Mouse (Mus musculus): ENCODE measurements around the gene Fggy. TPM values are rescaled to one million over a fixed set of nuclear protein-coding genes. Genes with fewer than 3 reads are reported as not detected.

Fggy gene
- polyA plus RNA-seq, 1 experiment from 2014 or later, result 9.1 TPM

DNA sequence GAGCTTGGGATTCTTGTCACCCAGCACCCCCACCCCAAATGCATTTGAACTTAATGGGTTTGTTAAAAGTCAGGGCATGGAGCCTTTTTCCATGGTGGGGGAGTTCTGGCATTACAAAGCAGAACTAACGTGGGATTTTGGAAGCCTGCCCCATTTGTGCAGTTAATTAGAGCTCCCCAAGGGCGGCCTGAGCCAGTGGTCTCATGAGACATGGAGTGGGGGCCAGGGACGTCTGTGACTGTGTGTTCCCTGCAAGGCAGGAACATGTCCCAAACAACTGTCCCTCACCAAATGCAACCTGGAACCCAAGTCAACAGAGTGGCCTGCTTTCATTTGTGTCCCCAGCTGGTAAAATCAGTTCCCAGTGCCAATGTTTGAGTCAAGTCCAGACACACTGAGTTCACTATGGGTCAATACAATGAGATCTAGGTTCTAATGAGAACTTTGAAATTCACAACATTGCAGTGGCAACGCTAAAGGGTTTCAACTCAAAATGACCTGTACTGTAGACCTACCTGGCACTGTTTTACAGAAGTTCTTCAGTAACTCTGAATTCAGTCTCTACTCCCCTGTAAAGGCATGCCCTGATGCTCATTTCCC is 324.5 kb downstream of the Fggy start:
- H3K4me1 ChIP-seq (replicated peaks), result no peaks in the 10 kb centered on the region; the same call in 1 of the 2 replicates
- no peak overlapping the region for H3K9ac ChIP-seq
- no peaks in the 10 kb centered on the region for H3K36me3 ChIP-seq
- H3K4me3 ChIP-seq, result no peak overlapping the region
- no peaks in the 10 kb centered on the region for H3K27me3 ChIP-seq
- H3K27ac ChIP-seq, result no peak overlapping the region
- ATAC-seq (ENCODE audit: low FRiP score), result no peak
- H3K4me2 ChIP-seq, result no peak overlapping the region
- H3K9me3 ChIP-seq, result no peaks in the 10 kb centered on the region
- WGBS, result 60% methylated on average over 4 of the region's 4 CpGs

DNA sequence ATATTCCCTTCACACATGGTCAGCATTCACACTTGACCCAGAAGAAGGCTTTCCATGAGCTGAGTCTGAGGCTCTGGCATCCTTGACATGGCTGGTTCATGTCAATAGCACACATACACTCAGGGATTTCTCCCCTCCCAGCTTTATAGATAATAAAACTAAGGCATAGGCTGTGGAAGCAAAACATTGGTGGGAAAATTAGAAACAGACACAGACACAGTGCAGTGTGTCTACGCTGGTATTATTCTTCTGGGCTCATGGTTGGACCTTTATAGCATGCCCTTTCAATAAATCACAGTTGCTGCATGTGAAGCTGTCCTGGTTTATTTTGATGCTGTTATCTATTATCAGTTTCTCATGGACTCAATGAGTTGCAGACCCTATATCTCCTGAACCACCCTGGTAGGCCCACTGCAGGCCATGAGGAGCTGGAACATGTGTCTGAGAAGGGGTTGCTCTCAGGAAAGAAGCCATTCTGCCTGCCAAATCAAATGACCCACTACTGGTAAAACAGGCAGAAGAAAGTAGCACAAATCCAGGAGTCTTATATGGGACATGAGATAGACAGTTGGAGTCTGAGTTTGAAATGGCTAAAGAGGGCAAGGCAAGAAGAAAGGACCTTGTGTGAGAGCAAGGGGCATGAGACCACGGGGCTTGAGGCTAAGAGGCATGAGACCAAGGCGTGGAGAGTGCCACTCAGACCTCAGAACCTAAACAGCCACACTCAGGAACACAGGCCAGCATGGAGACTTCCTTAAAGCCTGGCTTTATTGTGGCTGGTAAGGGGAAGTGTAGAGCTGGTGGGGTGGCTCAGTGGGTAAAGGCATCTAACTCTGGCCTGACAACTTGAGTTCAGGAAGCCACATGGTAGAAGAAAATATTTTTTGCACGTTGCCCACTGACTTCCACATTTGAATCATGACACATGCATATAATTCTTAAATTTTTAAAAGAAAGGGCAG is 327.2 kb downstream of the Fggy start:
- ATAC-seq (ENCODE audit: low FRiP score), result no peak
- H3K27ac ChIP-seq, result no peak overlapping the region
- 83% methylated on average over 4 of the region's 4 CpGs for WGBS

DNA sequence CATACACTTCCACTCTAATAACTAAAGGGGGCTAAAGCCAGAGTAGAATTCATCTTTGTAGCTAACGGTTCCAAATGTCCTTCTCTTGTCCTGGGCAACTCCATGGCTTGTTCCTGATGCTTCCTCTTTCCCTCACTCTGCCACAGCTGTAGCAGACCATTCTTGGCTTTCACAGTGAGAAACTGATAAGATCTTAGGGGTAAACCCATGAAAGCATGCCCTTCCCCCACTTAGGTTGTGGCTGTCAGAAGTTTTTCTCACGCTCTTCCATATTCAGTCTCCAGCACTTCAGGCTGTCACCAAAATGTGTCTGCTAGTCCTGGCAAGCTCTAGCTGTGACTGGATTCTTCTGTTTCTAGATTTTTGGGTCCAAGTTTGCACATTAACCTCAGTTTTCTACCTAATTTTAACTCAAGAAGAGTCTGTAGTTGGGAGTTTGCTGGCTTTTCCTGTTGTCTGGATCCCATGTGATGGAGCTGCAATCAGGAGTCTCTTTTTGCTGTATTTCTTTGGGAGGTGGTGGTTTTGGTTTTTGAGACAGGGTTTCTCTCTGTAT is 338.0 kb downstream of the Fggy start:
- H3K4me2 ChIP-seq, result no peak overlapping the region
- no peaks in the 10 kb centered on the region for H3K27me3 ChIP-seq
- H3K9ac ChIP-seq, result no peak overlapping the region
- 85% methylated on average over 2 of the region's 2 CpGs for WGBS
- H3K4me3 ChIP-seq, result no peak overlapping the region
- H3K9me3 ChIP-seq, result no peaks in the 10 kb centered on the region
- peaks cover 22% of the 10 kb centered on the region for H3K4me1 ChIP-seq (replicated peaks)
- H3K27ac ChIP-seq, result no peak overlapping the region
- H3K36me3 ChIP-seq, result no peaks in the 10 kb centered on the region
- ATAC-seq (ENCODE audit: low FRiP score), result no peak

More for the DNA sequence above, 327.2 kb downstream of the Fggy start:
- H3K4me3 ChIP-seq, result no peak overlapping the region
- no peak overlapping the region for H3K4me2 ChIP-seq
- H3K27me3 ChIP-seq, result no peaks in the 10 kb centered on the region
- no peaks in the 10 kb centered on the region; the same call in 1 of the 2 replicates for H3K4me1 ChIP-seq (replicated peaks)
- H3K9ac ChIP-seq, result no peak overlapping the region
- H3K36me3 ChIP-seq, result no peaks in the 10 kb centered on the region
- no peaks in the 10 kb centered on the region for H3K9me3 ChIP-seq

DNA sequence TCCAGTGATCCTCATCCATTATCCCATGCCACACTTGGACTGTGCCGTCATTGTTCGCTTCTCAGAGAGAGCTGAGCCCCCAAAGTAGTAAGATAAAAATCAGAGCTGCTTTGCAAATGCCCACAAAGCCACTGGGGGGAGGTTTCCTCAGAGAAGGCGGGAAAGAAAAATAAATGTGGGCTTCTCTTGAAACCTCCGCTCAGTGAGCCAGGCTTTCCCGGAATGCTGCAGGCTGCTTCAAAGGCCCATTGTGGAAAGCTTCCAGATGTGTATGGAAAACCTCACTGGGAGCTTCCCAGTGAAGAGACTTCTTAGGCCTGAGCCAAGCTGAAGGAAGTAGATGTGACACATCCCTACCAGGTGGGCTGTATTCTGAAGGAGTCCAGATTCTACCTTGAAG is 339.3 kb downstream of the Fggy start:
- H3K9me3 ChIP-seq, result no peaks in the 10 kb centered on the region
- 48% methylated on average over 5 of the region's 5 CpGs for WGBS
- H3K36me3 ChIP-seq, result no peaks in the 10 kb centered on the region
- no peak overlapping the region for H3K9ac ChIP-seq
- H3K4me1 ChIP-seq (replicated peaks), result peaks cover 22% of the 10 kb centered on the region
- no peak overlapping the region for H3K4me3 ChIP-seq
- H3K27ac ChIP-seq, result no peak overlapping the region
- ATAC-seq (ENCODE audit: low FRiP score), result no peak
- no peaks in the 10 kb centered on the region for H3K27me3 ChIP-seq
- no peak overlapping the region for H3K4me2 ChIP-seq

DNA sequence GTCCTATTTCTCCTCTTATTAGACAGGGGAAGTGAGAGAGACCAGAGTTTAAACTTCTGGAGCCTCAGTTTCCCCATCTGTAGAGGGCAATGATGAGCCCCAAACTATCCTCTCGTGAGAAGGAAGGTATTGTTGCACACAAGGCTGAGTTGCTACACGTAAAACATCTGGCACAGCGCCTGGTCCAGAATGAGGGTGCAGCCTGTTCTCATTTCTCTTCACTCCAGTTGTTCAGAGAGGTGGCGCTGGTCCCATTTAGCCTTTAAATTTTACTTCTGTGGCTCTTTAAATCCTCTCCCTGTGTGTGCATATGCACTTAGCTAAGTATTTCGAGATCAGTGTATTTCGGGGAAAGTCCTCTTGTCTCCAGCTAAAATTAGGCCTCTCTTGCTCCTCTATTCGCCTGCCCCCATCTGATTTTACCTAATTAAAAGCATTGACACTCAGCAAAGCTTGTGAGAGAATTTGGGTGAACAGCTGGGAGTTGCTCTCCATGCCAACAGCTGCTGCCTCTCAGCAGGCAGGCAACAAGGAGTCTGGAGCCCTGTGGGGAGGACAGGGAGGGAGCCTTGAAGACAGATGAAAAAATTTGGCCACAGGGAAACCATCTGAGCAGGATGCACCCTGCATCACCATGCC is 340.0 kb downstream of the Fggy start:
- Histone ChIP-seq H3K27me3 (no peaks in the 10 kb centered on the region), H3K27ac (no peak overlapping the region), H3K36me3 (no peaks in the 10 kb centered on the region), H3K4me1 (replicated peaks) (peaks cover 22% of the 10 kb centered on the region), H3K9ac (no peak overlapping the region), H3K4me2 (no peak overlapping the region), H3K9me3 (no peaks in the 10 kb centered on the region), H3K4me3 (no peak overlapping the region)
- 73% methylated on average over 7 of the region's 7 CpGs for WGBS
- 0 out of 2 replicates have a peak, but pooled peaks have one; percentile 24 for ATAC-seq (ENCODE audit: low FRiP score)

DNA sequence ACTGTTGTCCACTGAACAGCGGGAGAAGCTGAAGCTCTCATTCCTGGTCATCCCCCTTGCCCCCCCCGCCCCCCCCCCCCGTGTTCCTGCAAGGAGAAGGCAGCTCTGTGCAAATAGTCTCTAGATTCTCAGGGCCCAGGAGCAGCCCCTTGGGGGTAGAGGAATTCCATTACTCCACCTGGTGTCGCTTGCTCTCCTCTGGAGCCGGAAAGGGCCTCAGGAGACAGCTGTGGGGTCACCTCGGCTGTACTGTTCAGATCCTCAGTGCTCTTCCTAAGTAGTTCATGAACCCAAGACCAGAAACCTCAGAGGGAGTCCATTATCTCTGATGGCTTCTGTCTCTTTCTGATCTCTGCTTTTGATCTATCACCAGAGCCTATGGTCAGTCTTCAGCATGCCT is 341.4 kb downstream of the Fggy start:
- no peak for ATAC-seq (ENCODE audit: low FRiP score)
- 50% methylated on average over 6 of the region's 6 CpGs for WGBS
- Histone ChIP-seq H3K4me3 (no peak overlapping the region), H3K9ac (no peak overlapping the region), H3K4me1 (replicated peaks) (peaks cover 22% of the 10 kb centered on the region), H3K9me3 (no peaks in the 10 kb centered on the region), H3K36me3 (no peaks in the 10 kb centered on the region), H3K27ac (no peak overlapping the region), H3K27me3 (no peaks in the 10 kb centered on the region), H3K4me2 (no peak overlapping the region)

DNA sequence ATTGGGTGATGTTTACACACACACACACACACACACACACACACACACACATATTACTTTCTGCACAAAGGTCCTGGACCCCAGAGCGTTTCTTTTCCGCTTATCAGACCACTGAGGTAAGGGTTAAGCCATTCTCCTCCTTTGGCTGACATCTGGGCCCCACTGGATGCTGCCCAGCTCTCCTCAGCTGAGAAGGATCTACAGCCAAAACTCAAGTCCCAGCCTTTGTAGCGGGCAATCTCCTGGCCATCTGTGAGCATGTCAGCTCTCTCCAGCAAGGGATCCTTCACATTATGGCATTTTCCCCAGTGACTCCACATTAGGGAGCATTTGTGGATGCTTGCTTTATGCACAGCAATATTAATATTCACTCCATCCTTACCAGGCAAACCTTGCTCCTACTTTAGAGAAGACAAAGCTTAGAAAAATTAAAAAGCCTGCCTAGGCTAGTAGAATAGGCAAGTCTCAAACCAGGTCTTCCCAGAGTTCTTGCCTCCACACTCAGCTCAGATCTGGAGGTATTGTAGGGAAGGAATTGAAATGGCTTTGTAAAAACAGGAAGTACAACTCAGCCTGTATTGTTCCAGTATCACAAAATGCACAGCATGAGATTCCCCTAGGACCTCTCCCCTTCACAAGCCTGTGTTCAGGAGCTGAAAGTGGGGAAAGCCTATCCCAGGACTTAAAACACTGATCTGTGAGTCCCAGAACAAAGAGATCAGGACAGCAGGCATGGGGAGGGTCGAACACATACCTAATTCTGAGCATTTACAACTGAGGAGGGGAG is 342.8 kb downstream of the Fggy start:
- ATAC-seq (ENCODE audit: low FRiP score), result no peak
- Histone ChIP-seq H3K36me3 (no peaks in the 10 kb centered on the region), H3K9ac (no peak overlapping the region), H3K27me3 (no peaks in the 10 kb centered on the region), H3K27ac (peak overlapping the region; percentile 5; the same call in 1 of the 2 replicates), H3K4me3 (no peak overlapping the region), H3K4me2 (no peak overlapping the region), H3K4me1 (replicated peaks) (peaks cover 22% of the 10 kb centered on the region), H3K9me3 (no peaks in the 10 kb centered on the region)
- WGBS, result 64% methylated on average over 4 of the region's 4 CpGs

DNA sequence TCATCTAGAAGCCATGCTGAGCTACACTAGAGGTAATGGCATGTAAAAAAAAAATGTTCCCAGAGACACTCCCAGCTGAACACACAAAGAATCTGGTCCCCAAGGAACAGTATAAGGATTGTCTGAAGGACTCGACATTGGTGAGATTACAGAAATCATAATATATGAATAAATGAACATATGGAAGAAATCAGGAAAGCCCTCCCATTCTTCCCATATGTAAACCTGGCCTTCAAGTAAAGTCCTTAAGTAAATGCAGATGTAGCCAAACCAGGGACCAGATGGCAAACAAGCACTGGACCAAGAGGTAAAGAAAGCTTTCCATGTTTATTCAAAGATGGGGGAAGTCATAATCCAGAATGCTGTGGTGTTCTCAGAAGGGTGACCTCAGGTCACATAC is 343.5 kb downstream of the Fggy start:
- H3K36me3 ChIP-seq, result no peaks in the 10 kb centered on the region
- no peaks in the 10 kb centered on the region for H3K27me3 ChIP-seq
- no peak overlapping the region for H3K4me2 ChIP-seq
- H3K4me1 ChIP-seq (replicated peaks), result peaks cover 22% of the 10 kb centered on the region
- ATAC-seq (ENCODE audit: low FRiP score), result no peak
- no peaks in the 10 kb centered on the region for H3K9me3 ChIP-seq
- no peak overlapping the region for H3K27ac ChIP-seq
- H3K9ac ChIP-seq, result no peak overlapping the region
- no peak overlapping the region for H3K4me3 ChIP-seq
- WGBS, result 53% methylated on average over 1 of the region's 1 CpGs

DNA sequence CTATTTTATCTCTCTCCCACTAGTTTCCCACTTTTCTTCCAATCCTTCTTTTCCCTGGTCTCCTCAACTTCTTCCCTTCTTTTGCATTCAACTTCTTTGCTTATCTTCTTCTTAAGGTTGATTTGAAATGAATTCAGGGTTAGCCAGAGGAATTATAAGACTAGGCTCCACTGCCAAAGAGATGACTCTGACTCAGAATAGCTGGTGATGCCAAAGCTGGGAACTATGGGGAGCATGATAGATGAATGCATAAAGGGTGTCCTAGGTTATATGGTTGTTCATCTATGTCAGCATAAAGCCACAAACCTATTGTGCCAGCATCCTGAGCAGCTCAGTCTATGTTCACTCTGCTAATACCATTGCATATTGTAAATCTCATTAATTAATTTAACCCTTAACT is 348.8 kb downstream of the Fggy start:
- no peak overlapping the region for H3K4me2 ChIP-seq
- no peaks in the 10 kb centered on the region for H3K9me3 ChIP-seq
- no peaks in the 10 kb centered on the region for H3K36me3 ChIP-seq
- H3K9ac ChIP-seq, result no peak overlapping the region
- no peak for ATAC-seq (ENCODE audit: low FRiP score)
- H3K27me3 ChIP-seq, result no peaks in the 10 kb centered on the region
- no peak overlapping the region for H3K27ac ChIP-seq
- H3K4me3 ChIP-seq, result no peak overlapping the region
- H3K4me1 ChIP-seq (replicated peaks), result no peaks in the 10 kb centered on the region

DNA sequence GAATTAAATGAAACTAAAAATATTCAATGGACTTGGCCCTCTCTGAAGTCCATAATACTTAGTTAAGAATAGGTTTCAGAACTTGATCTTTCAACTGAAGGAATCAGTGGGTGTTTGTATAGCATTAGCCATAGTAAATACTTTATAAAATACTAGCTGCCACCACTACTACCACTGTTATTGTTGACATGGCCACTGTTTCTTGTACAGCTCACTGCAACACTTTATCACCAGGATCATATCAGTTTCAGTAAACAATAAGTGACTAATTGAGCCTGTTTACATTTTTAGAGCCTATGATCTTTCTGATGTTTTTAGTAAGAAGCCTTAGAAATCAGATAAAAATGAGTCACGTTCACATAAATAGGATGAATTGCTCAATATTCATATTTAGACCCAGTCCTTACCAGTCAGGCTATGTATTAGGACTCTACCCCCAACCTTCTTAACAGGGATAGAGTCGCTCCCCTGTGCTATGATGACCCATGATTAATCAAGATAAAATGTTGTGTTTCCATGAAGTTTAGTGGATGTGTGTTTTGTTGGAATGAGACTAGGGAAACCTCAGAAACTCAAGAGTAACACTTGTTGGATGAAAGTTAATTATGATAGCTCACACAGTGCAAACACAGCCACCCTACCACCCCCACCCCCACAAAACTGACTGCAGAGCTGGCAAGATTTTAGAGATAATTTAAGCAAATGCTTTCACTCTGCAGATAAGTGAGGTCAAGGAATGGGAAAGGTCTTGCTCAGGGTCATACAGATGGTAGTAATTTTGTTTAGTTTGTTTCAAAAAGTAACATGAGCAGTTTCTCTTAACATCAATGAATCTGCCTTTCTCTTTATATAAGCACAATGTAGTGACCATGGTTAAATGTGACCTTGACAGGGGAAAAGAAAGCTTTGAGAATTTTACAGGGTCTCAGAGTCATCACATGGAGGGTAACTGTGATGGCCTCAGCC is 352.7 kb downstream of the Fggy start:
- 86% methylated on average over 2 of the region's 2 CpGs for WGBS
- H3K36me3 ChIP-seq, result no peaks in the 10 kb centered on the region
- no peak overlapping the region for H3K4me2 ChIP-seq
- no peaks in the 10 kb centered on the region for H3K4me1 ChIP-seq (replicated peaks)
- ATAC-seq (ENCODE audit: low FRiP score), result no peak
- no peak overlapping the region for H3K4me3 ChIP-seq
- H3K9ac ChIP-seq, result no peak overlapping the region
- no peaks in the 10 kb centered on the region for H3K9me3 ChIP-seq
- H3K27ac ChIP-seq, result no peak overlapping the region
- no peaks in the 10 kb centered on the region for H3K27me3 ChIP-seq

DNA sequence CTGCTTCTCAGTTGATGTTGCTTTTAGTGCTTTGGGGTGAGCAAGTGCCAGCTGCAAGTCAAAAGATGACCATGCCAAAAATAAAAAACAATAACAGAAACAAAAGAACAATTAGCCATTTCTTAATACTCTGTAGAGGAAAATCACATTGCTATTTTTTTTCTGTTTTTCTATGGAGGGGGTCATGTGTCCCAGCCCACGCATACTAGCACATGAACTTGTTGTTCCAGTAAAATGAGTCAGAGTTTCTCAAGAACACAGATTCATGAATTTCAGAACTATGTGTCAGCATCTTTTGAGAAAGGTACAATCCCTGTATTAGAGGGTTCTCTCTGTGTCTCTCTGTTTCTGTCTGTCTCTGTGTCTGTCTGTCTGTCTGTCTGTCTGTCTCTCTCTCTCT is 355.7 kb downstream of the Fggy start:
- no peaks in the 10 kb centered on the region for H3K9me3 ChIP-seq
- 93% methylated on average over 1 of the region's 1 CpGs for WGBS
- H3K4me3 ChIP-seq, result no peak overlapping the region
- H3K9ac ChIP-seq, result no peak overlapping the region
- H3K27ac ChIP-seq, result no peak overlapping the region
- no peaks in the 10 kb centered on the region for H3K36me3 ChIP-seq
- ATAC-seq (ENCODE audit: low FRiP score), result no peak
- peaks cover 11% of the 10 kb centered on the region; the same call in 1 of the 2 replicates for H3K4me1 ChIP-seq (replicated peaks)
- no peaks in the 10 kb centered on the region for H3K27me3 ChIP-seq
- no peak overlapping the region for H3K4me2 ChIP-seq
